Mouse (Mus musculus) left cerebral cortex, adult 8-10 months (tissue): Measurements from ENCODE around the gene Fbxl19. TPM values are rescaled to one million over a fixed set of nuclear protein-coding genes. Genes with fewer than 3 reads are reported as not detected.
"Not testable (repeated sequence)": the region's sequence is repeated elsewhere in the genome, so short reads cannot be mapped to it uniquely, and the experiment has no call there.

Source experiments
- DNase-seq, 2 experiments: peaks; one replicate each; pipeline ENCODE4 v3.0.0; 2022; ENCODE audit warnings: low spot score in 2 of 2
- total RNA-seq, 4 experiments: library from RNA; stranded (reverse); gene quantifications; 2 replicates each; pipeline ENCODE4 v1.2.4; 2022

Fbxl19 gene
- total RNA-seq, 4 experiments from 2014 or later = 59.3 to 68.5 (median 63.5) TPM

GRCm38 (mm10) chr7:127767671-127768345 lies 23.5 kb downstream of the Fbxl19 start:
- peak in 1 of 2 experiments; percentile 21 for DNase-seq

- DNase-seq = peak; percentile 59 to 98
These were observed 24.1 kb downstream of the Fbxl19 start for GRCm38 (mm10) chr7:127768346-127768996.

GRCm38 (mm10) chr7:127768997-127769593 lies 24.8 kb downstream of the Fbxl19 start:
- peak in 1 of 2 experiments; percentile 98 for DNase-seq

GRCm38 (mm10) chr7:127769651-127770038 lies 25.3 kb downstream of the Fbxl19 start, which contains the start of gene Orai3:
Gene Orai3 (plus strand): TSS chr7:127769815.
- DNase-seq = peak; percentile 72 to 84

GRCm38 (mm10) chr7:127770039-127770905 lies 25.9 kb downstream of the Fbxl19 start:
- no peak for DNase-seq

- DNase-seq = peak in 1 of 2 experiments; percentile 62
These were observed 26.9 kb downstream of the Fbxl19 start for GRCm38 (mm10) chr7:127771262-127771661.

- no peak for DNase-seq
These were observed 27.7 kb downstream of the Fbxl19 start for GRCm38 (mm10) chr7:127772080-127772479.

- DNase-seq = no peak
These were observed 28.2 kb downstream of the Fbxl19 start for GRCm38 (mm10) chr7:127772557-127772956.

GRCm38 (mm10) chr7:127773664-127774384 lies 29.5 kb downstream of the Fbxl19 start:
- no peak for DNase-seq

- not testable (repeated sequence) for DNase-seq
These were observed 31.5 kb downstream of the Fbxl19 start for GRCm38 (mm10) chr7:127775837-127776236.

- peak; percentile 83 to 84 for DNase-seq
These were observed 32.1 kb downstream of the Fbxl19 start, which contains the start of gene Setd1a for GRCm38 (mm10) chr7:127776426-127776825. Gene Setd1a (plus strand): TSS chr7:127776670.

GRCm38 (mm10) chr7:127776878-127777473 lies 32.6 kb downstream of the Fbxl19 start:
- peak; percentile 94 to 95 for DNase-seq

GRCm38 (mm10) chr7:127777474-127778266 lies 33.3 kb downstream of the Fbxl19 start:
- DNase-seq = peak in 1 of 2 experiments; percentile 37

- no peak for DNase-seq
These were observed 34.0 kb downstream of the Fbxl19 start for GRCm38 (mm10) chr7:127778350-127778749.

GRCm38 (mm10) chr7:127785308-127785707 lies 41.0 kb downstream of the Fbxl19 start, which contains the start of gene Gm49388:
Gene Gm49388 (plus strand): TSS chr7:127785608.
- no peak for DNase-seq

GRCm38 (mm10) chr7:127797076-127797845 lies 52.9 kb downstream of the Fbxl19 start:
- peak in 1 of 2 experiments; percentile 8 for DNase-seq

- DNase-seq = no peak
These were observed 54.2 kb downstream of the Fbxl19 start for GRCm38 (mm10) chr7:127798591-127798990.

- no peak for DNase-seq
These were observed 54.9 kb downstream of the Fbxl19 start for GRCm38 (mm10) chr7:127799211-127799610.
